Mouse (Mus musculus) ES-Bruce4 (cell line): ENCODE data around the gene Tshz2. TPM values are rescaled to one million over a fixed set of nuclear protein-coding genes. Genes with fewer than 3 reads are reported as not detected.

Experiments
- H3K27ac ChIP-seq: 2 replicates; pipeline ENCODE4 v1.5.1; 2012; ENCODE audit warnings: low read length, inconsistent platforms; ENCODE audit not compliant: insufficient read depth
- H3K27me3 ChIP-seq: 2 replicates; pipeline ENCODE4 v1.6.1; 2012; ENCODE audit warnings: mild to moderate bottlenecking, low read length, inconsistent platforms; ENCODE audit not compliant: control insufficient read depth, poor library complexity, insufficient read depth, severe bottlenecking
- H3K36me3 ChIP-seq: 2 replicates; pipeline ENCODE4 v1.6.1; 2012; ENCODE audit warnings: inconsistent platforms, mild to moderate bottlenecking, low read length, moderate library complexity; ENCODE audit not compliant: control insufficient read depth, poor library complexity, insufficient read depth, severe bottlenecking
- H3K4me1 ChIP-seq: one replicate; pipeline ENCODE4 v1.8.1; 2011; ENCODE audit warnings: low read length; ENCODE audit not compliant: control insufficient read depth, insufficient read depth
- H3K4me3 ChIP-seq: 2 replicates; pipeline ENCODE4 v1.5.1; 2011; ENCODE audit warnings: low read depth, mild to moderate bottlenecking, low read length
- H3K9ac ChIP-seq: 2 replicates; pipeline ENCODE4 v1.6.1; 2012; ENCODE audit warnings: low read depth, mild to moderate bottlenecking, inconsistent platforms; ENCODE audit not compliant: poor library complexity, severe bottlenecking
- H3K9me3 ChIP-seq: replicated peaks from 2 replicates; pipeline ENCODE4 v1.6.1; 2012; ENCODE audit warnings: mild to moderate bottlenecking, low read length, inconsistent platforms; ENCODE audit not compliant: control insufficient read depth, poor library complexity, insufficient read depth, severe bottlenecking
- CTCF ChIP-seq: IDR thresholded peaks from one replicate; pipeline ENCODE4 v1.8.1; 2011; ENCODE audit warnings: low read depth, low read length
- EP300 ChIP-seq: IDR thresholded peaks from 2 replicates; pipeline ENCODE4 v1.6.1; 2011; ENCODE audit warnings: low read depth, low read length; ENCODE audit not compliant: insufficient read depth
- POLR2A ChIP-seq: IDR thresholded peaks from one replicate; pipeline ENCODE4 v1.8.1; 2011; ENCODE audit warnings: low read length; ENCODE audit not compliant: insufficient read depth
- polyA plus RNA-seq: library from polyadenylated mRNA; stranded (reverse); fragments of >200 nt; gene quantifications from 2 replicates; pipeline ENCODE4 v1.2.4, GENCODE M21; 2011; ENCODE audit warnings: low read depth; ENCODE audit not compliant: missing spikeins, insufficient read depth, insufficient read length

Tshz2 gene
- polyA plus RNA-seq, 1 experiment = 0.24 TPM

DNA sequence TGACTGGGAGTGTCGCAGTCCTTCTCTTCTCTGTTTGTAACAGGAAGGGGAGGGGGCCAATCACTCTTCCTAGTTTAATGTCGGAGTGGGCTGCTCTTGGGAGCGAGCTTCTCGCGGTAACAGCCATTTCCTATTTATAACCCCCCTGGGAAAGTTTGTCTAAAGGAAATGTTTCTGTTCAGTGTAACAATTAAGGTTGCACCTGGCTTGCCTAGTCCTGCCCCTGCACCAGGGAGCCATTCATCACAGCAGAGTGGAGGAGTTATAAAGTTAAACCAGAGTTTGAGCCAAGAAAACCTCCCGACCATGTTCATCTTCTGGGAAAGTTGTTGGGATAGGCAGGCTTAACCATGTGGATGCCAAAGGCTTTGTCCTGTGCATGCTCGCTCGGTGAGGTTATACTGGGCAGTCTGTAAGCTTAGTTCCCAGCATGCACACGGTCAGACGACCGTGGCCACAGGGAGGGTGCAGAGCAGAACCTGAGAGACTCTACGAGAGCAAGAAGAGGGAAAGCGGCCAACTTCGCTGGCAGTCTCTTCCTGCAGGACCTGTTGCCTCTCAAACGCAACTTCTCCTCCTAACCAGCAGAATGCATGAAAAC lies 437.9 kb downstream of the Tshz2 start:
- peak overlapping the region; percentile 49 for H3K4me3 ChIP-seq
- no peaks in the 10 kb centered on the region for H3K4me1 ChIP-seq
- H3K9ac ChIP-seq = no peak overlapping the region
- no peak overlapping the region for H3K27ac ChIP-seq
- TF ChIP-seq POLR2A (no peak), CTCF (no peak), EP300 (no peak)
- H3K9me3 ChIP-seq = 0 out of 2 replicates have a peak, but pooled peaks cover 4% of the 10 kb centered on the region
- no peaks in the 10 kb centered on the region for H3K36me3 ChIP-seq
- H3K27me3 ChIP-seq = no peaks in the 10 kb centered on the region

GRCm38 (mm10) chr2:170076941-170077490 lies 444.2 kb downstream of the Tshz2 start:
- H3K4me1 ChIP-seq = no peaks in the 10 kb centered on the region
- no peaks in the 10 kb centered on the region for H3K36me3 ChIP-seq
- H3K27ac ChIP-seq = no peak overlapping the region
- H3K27me3 ChIP-seq = no peaks in the 10 kb centered on the region
- TF ChIP-seq EP300 (no peak), CTCF (no peak), POLR2A (no peak)
- no peak overlapping the region for H3K4me3 ChIP-seq
- H3K9me3 ChIP-seq = no peaks in the 10 kb centered on the region
- H3K9ac ChIP-seq = no peak overlapping the region

GRCm38 (mm10) chr2:170078041-170078440 lies 445.2 kb downstream of the Tshz2 start:
- H3K27me3 ChIP-seq = no peaks in the 10 kb centered on the region
- H3K27ac ChIP-seq = no peak overlapping the region
- H3K4me1 ChIP-seq = no peaks in the 10 kb centered on the region
- H3K9ac ChIP-seq = no peak overlapping the region
- H3K36me3 ChIP-seq = no peaks in the 10 kb centered on the region
- H3K4me3 ChIP-seq = no peak overlapping the region
- no peaks in the 10 kb centered on the region for H3K9me3 ChIP-seq
- TF ChIP-seq EP300 (no peak), CTCF (no peak), POLR2A (no peak)

DNA sequence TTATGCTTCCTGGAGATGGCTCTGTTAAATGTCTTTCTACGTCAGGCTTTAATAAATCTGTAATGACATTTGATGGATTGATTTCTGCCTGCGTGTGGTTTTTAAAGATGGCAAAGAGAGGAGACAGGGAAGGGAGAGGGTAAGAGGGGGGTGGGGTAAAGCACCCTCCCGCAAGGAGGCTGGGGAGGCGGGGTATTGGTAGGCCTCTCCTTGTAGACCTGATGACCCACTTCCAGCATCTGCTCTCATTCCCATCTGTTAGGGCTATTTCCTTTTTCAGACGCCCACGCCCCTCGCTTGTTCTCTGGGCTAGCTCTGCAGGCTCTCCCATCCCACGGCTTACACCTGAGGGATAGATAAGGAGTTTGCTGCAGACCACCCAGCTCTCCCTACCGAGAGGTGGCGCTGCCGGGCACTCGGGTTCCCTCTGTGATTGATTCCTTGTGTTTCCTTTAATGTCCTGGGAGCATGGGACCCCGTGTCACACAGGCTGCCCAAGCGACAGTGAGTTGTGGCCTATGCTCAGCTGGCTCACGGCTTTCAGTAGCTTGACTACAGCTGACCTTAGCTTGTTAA lies 445.7 kb downstream of the Tshz2 start:
- no peak for TF ChIP-seq EP300
- TF ChIP-seq CTCF = peak; percentile 76
- TF ChIP-seq POLR2A = no peak
- H3K4me1 ChIP-seq = no peaks in the 10 kb centered on the region
- peak overlapping the region; percentile 15; the same call in 1 of the 2 replicates for H3K4me3 ChIP-seq
- no peak overlapping the region for H3K9ac ChIP-seq
- no peaks in the 10 kb centered on the region for H3K27me3 ChIP-seq
- H3K27ac ChIP-seq = no peak overlapping the region
- no peaks in the 10 kb centered on the region for H3K9me3 ChIP-seq
- no peaks in the 10 kb centered on the region for H3K36me3 ChIP-seq

GRCm38 (mm10) chr2:170091563-170092443 lies 459.0 kb downstream of the Tshz2 start:
- TF ChIP-seq CTCF (no peak), POLR2A (no peak), EP300 (no peak)
- H3K9ac ChIP-seq = no peak overlapping the region
- H3K27ac ChIP-seq = no peak overlapping the region
- no peaks in the 10 kb centered on the region for H3K9me3 ChIP-seq
- H3K4me3 ChIP-seq = no peak overlapping the region
- peaks cover 3% of the 10 kb centered on the region for H3K4me1 ChIP-seq
- H3K36me3 ChIP-seq = no peaks in the 10 kb centered on the region
- 0 out of 2 replicates have a peak, but pooled peaks cover 1% of the 10 kb centered on the region for H3K27me3 ChIP-seq
